Mouse (Mus musculus) limb, embryonic 14.5 days (tissue): ENCODE data around the gene Nudt8. TPM values are rescaled to one million over a fixed set of nuclear protein-coding genes. Genes with fewer than 3 reads are reported as not detected.
A peak's percentile ranks its signal among the peaks of the same experiment; 100 is the strongest.
"Not testable (repeated sequence)": the region's sequence is repeated elsewhere in the genome, so short reads cannot be mapped to it uniquely, and the experiment has no call there.

Source experiments
- ATAC-seq: fragments of 200-750 bp; cut with Nextera tagmentation; 2 replicates; pipeline ENCODE4 v1.8.0; 2017; ENCODE audit warnings: low read depth, moderate number of reproducible peaks, moderate TSS enrichment; ENCODE audit not compliant: low FRiP score
- DNase-seq: peaks from one replicate; pipeline ENCODE4 v3.0.0-alpha.2; 2015; ENCODE audit warnings: low spot score
- H3K27ac ChIP-seq: fragments of 300-500 bp; sonication (generic); replicated peaks from 2 replicates; pipeline ENCODE4 v1.5.1; 2014; ENCODE audit warnings: low read depth, mild to moderate bottlenecking, low read length, moderate library complexity, mixed read lengths
- H3K27me3 ChIP-seq: fragments of 300-500 bp; sonication (generic); 2 replicates; pipeline ENCODE4 v1.6.1; 2014; ENCODE audit warnings: low read length, mixed read lengths; ENCODE audit not compliant: control insufficient read depth, insufficient read depth
- H3K36me3 ChIP-seq: fragments of 300-500 bp; sonication (generic); 2 replicates; pipeline ENCODE4 v1.6.1; 2014; ENCODE audit warnings: mild to moderate bottlenecking, low read length, moderate library complexity, mixed read lengths; ENCODE audit not compliant: control insufficient read depth, insufficient read depth
- H3K4me1 ChIP-seq: fragments of 300-500 bp; sonication (generic); 2 replicates; pipeline ENCODE4 v1.6.1; 2014; ENCODE audit warnings: antibody characterized with exemption, low read length, mixed read lengths; ENCODE audit not compliant: control insufficient read depth, insufficient read depth
- H3K4me2 ChIP-seq: fragments of 300-500 bp; sonication (generic); replicated peaks from 2 replicates; pipeline ENCODE4 v1.6.1; 2014; ENCODE audit warnings: low read depth, mild to moderate bottlenecking, low read length, moderate library complexity; ENCODE audit not compliant: severe bottlenecking
- H3K4me3 ChIP-seq: fragments of 300-500 bp; sonication (generic); replicated peaks from 2 replicates; pipeline ENCODE4 v1.5.1; 2014; ENCODE audit warnings: low read length
- H3K9ac ChIP-seq: fragments of 300-500 bp; sonication (generic); 2 replicates; pipeline ENCODE4 v1.6.1; 2014; ENCODE audit warnings: mild to moderate bottlenecking, low read depth, low read length, moderate library complexity; ENCODE audit not compliant: severe bottlenecking
- H3K9me3 ChIP-seq: fragments of 300-500 bp; sonication (generic); 2 replicates; pipeline ENCODE4 v1.6.1; 2016; ENCODE audit warnings: low read length; ENCODE audit not compliant: control insufficient read depth
- POLR2A ChIP-seq: fragments of 200-500 bp; IDR thresholded peaks from 2 replicates; pipeline ENCODE4 v1.8.0; 2012; ENCODE audit warnings: inconsistent platforms, mild to moderate bottlenecking, moderate library complexity, borderline replicate concordance; ENCODE audit not compliant: insufficient read depth, insufficient read length; ENCODE audit errors: extremely low read depth
- WGBS: fragments of 180-500 bp; shearing (Covaris S2); extraction: QIAGEN DNeasy Blood & Tissue Kit; methylation state at CpG from one replicate; pipeline ENCODE4 v1.1.7; 2014; 5-methylcytosine and 5-hydroxymethylcytosine counted together
- polyA plus RNA-seq, 2 experiments: library from polyadenylated mRNA; depleted of rRNA in 1 of 2; stranded (reverse) in 1 of 2; unstranded in 1 of 2; fragments of >200 nt; fragmentation: Nextera tagmentation in 1 of 2; extraction: Ambion mirVana in 1 of 2; gene quantifications; 2 replicates each; pipeline versions ENCODE4 v1.2.1 to v1.2.3; 2012 to 2014

Nudt8 gene
- polyA plus RNA-seq, 2 experiments, result 18.3 to 38.9 TPM

DNA sequence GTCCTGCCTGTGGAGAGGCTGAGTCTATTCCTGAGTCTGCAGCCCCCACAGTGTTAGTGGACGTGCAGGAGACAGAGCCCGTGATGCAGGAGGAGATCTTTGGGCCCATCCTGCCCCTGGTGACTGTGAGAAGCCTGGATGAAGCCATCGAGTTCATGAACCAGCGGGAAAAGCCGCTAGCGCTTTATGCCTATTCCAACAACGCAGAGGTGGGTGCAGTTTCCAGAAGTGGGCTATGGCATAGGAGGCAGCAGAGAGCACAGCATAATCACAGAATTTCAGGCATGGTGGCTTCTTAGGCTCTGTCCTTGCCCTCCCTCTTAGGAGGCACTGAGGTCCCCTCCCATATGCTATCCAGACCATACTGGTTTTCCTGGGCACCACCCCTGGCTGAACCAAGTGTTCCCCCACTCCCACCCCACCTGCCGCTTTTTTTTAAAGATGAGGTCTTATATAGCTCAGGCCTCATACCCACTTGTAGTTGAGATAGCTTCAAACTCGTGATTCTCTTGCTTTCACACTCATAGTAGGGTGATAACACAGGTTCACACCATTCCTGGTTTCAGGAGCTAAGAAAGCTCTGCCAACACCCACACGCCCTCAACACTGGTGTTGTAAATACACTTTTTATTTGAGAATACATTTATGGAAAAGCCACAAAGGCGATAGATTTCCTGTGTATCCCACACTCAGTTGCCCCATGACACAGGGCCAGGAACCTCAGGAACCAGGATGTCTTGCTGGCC, 33.9 kb upstream of the Nudt8 start:
- 73% methylated on average over 11 of the region's 11 CpGs for WGBS

DNA sequence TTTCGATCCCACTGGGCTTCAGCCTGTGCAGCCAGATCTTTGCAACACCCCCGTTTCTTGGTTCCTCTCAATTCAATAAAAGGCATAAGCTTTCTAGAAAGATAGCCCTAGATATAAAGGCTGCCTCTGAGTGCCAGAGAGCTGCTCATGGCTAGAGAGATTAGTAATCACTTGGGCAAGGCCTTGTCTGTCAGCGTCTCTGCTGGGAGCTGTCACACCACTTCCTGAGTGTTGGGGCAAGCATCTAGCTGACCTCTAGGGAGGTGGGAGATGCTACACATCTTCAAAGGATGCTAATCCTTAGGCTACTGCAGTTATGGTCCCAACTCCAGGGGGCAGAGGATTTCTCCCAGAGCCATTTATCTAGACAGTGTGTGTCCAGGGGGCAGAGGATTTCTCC, 33.1 kb upstream of the Nudt8 start:
- no peak for DNase-seq
- ATAC-seq, result no peak
- Histone ChIP-seq H3K9ac (no peak overlapping the region), H3K4me1 (no peaks in the 10 kb centered on the region), H3K9me3 (no peaks in the 10 kb centered on the region), H3K4me3 (no peak overlapping the region), H3K4me2 (no peak overlapping the region), H3K27ac (no peak overlapping the region), H3K36me3 (no peaks in the 10 kb centered on the region), H3K27me3 (no peaks in the 10 kb centered on the region)
- 48% methylated on average over 3 of the region's 3 CpGs for WGBS
- no peak for TF ChIP-seq POLR2A

More for the DNA sequence above, 33.9 kb upstream of the Nudt8 start:
- H3K9me3 ChIP-seq, result no peaks in the 10 kb centered on the region
- H3K4me3 ChIP-seq, result no peak overlapping the region
- no peak for TF ChIP-seq POLR2A
- H3K4me1 ChIP-seq, result no peaks in the 10 kb centered on the region
- no peaks in the 10 kb centered on the region for H3K36me3 ChIP-seq
- DNase-seq, result no peak
- no peak overlapping the region for H3K9ac ChIP-seq
- no peak for ATAC-seq
- H3K27me3 ChIP-seq, result no peaks in the 10 kb centered on the region
- H3K4me2 ChIP-seq, result no peak overlapping the region
- H3K27ac ChIP-seq, result no peak overlapping the region

DNA sequence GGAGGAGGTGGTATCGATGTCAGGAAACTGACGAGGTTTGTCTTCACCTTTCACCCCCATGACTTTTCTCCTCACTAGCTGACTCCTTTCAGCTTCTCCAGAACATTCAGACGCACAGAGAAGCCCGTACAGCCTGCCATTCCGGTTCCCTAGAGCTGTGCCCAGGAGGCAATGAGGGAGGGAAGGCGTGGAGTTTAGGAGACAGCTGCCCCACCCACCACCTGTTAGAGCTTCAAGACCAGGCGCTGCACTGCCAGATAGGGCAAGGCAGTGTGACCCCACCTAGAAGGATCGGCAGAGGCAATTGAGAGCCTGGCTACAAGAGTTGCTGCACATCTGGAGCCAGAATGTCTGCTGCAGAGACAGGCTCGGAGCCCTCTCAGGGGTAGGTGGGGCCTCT, 28.2 kb upstream of the Nudt8 start, which contains the start of gene Aldh3b2:
Gene Aldh3b2, plus strand, starts transcription at position 100 of the 400 bp plus-strand sequence.
- Histone ChIP-seq H3K27ac (no peak within 1 kb of the TSS), H3K36me3 (no peaks in the 10 kb centered on the region), H3K27me3 (no peaks in the 10 kb centered on the region), H3K4me1 (no peaks in the 10 kb centered on the region), H3K4me2 (no peak within 1 kb of the TSS), H3K4me3 (no peak within 1 kb of the TSS), H3K9ac (no peak within 1 kb of the TSS), H3K9me3 (no peaks in the 10 kb centered on the region)
- DNase-seq (peak; percentile 64), ATAC-seq (no peak)
- TF ChIP-seq POLR2A, result no peak
- 25% methylated on average over 9 of the region's 9 CpGs for WGBS

DNA sequence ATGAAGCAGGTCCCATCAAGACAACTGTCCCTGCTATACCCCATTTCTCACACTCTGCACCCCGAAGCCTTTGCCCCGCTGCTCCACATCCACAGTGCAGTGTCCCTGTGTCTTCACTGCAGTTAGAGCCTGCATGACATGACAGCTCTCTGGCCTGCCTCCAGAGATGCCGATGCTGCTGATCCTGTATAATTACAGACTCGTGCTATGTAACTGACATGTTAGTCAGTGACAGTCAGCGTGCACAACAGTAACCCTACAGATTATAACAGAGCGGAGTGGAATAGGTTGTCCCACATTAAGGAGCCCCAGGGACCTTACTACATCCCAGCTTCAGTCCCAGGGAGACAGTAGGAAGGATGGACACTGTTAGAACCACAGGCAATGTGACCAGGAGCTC, 25.8 kb upstream of the Nudt8 start:
- not testable (repeated sequence) for H3K36me3 ChIP-seq, H3K9me3 ChIP-seq, H3K4me1 ChIP-seq, H3K27ac ChIP-seq, H3K4me2 ChIP-seq, H3K9ac ChIP-seq, H3K4me3 ChIP-seq, ATAC-seq, H3K27me3 ChIP-seq, DNase-seq
- 80% methylated on average over 6 of the region's 6 CpGs for WGBS

DNA sequence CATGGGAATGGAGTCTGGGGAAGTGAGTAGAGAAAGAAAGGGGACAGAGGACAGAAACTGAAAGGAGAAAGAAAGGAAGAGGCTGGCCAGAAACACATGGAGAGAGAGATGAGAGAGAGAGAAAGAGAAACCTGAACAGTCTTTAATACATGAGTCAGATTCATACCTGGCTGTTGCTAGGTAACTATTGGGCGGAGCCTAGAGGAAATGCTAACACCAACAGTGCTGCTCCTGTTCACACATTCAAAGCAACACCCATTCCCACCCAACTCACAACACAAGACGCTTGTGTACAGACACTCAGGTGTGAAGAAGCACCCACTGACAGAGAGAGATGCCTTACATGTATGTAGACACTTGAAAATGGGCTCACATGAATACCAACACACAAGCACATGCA, 24.5 kb upstream of the Nudt8 start:
- Histone ChIP-seq H3K9ac (no peak overlapping the region), H3K4me3 (no peak overlapping the region), H3K36me3 (no peaks in the 10 kb centered on the region), H3K27ac (no peak overlapping the region), H3K4me1 (no peaks in the 10 kb centered on the region), H3K9me3 (no peaks in the 10 kb centered on the region), H3K4me2 (no peak overlapping the region), H3K27me3 (no peaks in the 10 kb centered on the region)
- TF ChIP-seq POLR2A, result no peak
- WGBS, result 82% methylated on average over 2 of the region's 2 CpGs
- ATAC-seq, result no peak
- DNase-seq, result no peak
